Mouse (Mus musculus) stomach, postnatal 0 days (tissue): ENCODE data around the gene Arhgdib.

Experiments used
- CTCF ChIP-seq: IDR thresholded peaks from 2 replicates; pipeline ENCODE4 v1.5.1; 2016; ENCODE audit warnings: antibody characterized with exemption, low read depth, mild to moderate bottlenecking, moderate library complexity
- EP300 ChIP-seq: optimal IDR thresholded peaks from 2 replicates; pipeline ENCODE3; 2016; ENCODE audit warnings: antibody characterized with exemption

DNA sequence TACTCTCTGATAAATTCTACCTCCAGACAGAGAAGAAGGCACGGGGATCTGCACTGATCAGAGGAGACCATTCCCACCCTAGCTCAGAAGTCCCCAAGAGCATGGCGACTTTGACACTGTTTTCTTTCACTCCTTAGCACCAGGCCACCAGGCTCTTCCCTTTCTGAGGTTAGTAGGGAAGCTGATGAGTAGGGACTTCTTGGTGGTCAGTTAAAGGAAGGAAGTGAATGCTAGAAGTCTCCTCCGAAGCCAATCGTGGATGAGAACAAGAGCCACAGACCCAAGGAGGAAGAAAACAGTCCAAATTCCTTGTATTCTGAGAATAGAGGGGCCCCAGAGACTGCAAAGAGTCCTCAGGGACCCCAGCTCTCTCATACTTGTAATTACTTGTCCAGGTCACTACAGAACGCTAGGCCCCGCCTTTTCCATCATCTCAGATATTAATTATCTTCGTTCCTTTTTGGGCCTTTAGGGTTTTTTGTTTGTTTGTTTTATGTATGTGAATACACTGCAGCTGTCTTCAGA, 46.9 kb upstream of the Arhgdib start:
- TF ChIP-seq CTCF, result no peak
- TF ChIP-seq EP300, result no peak
